Mouse (Mus musculus): Measurements from ENCODE around the gene Senp1.

- no peak for TF ChIP-seq MAX (IDR thresholded peaks at IDR 0.05; ENCODE audit: low read depth)
- TF ChIP-seq MYOG (IDR thresholded peaks at IDR 0.05; ENCODE audit: control insufficient read depth in 1 of 3, insufficient read depth in 1 of 3, insufficient read length in 2 of 3, low read depth in 2 of 3) = no peak
- no peak for TF ChIP-seq USF1 (IDR thresholded peaks at IDR 0.05; ENCODE audit: low read depth)
- no peak for TF ChIP-seq POLR2A (IDR thresholded peaks at IDR 0.05; ENCODE audit: insufficient read length, low read depth)
- no peak for TF ChIP-seq TCF12 (IDR thresholded peaks at IDR 0.05; ENCODE audit: insufficient read depth, poor library complexity, severe bottlenecking)
- no peak for TF ChIP-seq REST (IDR thresholded peaks at IDR 0.05; ENCODE audit: insufficient read depth, insufficient read length)
- TF ChIP-seq CEBPB (IDR thresholded peaks at IDR 0.05; ENCODE audit: insufficient read depth, poor library complexity, severe bottlenecking) = no peak
- no peak for TF ChIP-seq MYOD1 (IDR thresholded peaks at IDR 0.05; ENCODE audit: control insufficient read depth in 1 of 3, insufficient read length in 2 of 3, low read depth in 2 of 3)
- TF ChIP-seq POLR2AphosphoS2 (IDR thresholded peaks at IDR 0.05; ENCODE audit: insufficient read length, low read depth) = no peak
These were observed 1.7 kb downstream of the Senp1 start for GRCm38 (mm10) chr15:98091841-98092240.

Data from myocyte (in vitro differentiated cells).